Mouse (Mus musculus) gastrocnemius, postnatal 14 days (tissue): ENCODE measurements around the gene Mpv17. TPM values are rescaled to one million over a fixed set of nuclear protein-coding genes. Genes with fewer than 3 reads are reported as not detected.

Experiments
- DNase-seq: peaks from one replicate; pipeline ENCODE4 v3.0.0; 2021; ENCODE audit warnings: mixed read lengths
- intact Hi-C: fragments of 180-260 bp; cut with DNase I; formaldehyde crosslinking; loops from one replicate; pipeline ENCODE4 v1.15.1; 2025; ENCODE audit warnings: low total_unique reads
- long read RNA-seq, 2 experiments: library from polyadenylated mRNA; stranded (forward); transcript quantifications; one replicate each; pipeline ENCODE4 v2.0.0; 2021
- total RNA-seq, 2 experiments: library from RNA; stranded (reverse); gene quantifications; 2 replicates each; pipeline ENCODE4 v1.2.3; 2021

Mpv17 gene
- total RNA-seq = 10 to 100 TPM; 33.9 to 37.3 TPM
- long read RNA-seq, experiment 1, transcript Mpv17-201 (8 exons, 1,724 nt) = major isoform, 47 of 61 reads
- long read RNA-seq, experiment 1, transcript Mpv17-202 (7 exons, 1,653 nt) = minor isoform, 8 of 61 reads
- long read RNA-seq, experiment 1, partial matches to known transcripts = 2 of 61 reads
- long read RNA-seq, experiment 1, other reads (novel, unspliced or antisense) = 2 of 61 reads
- long read RNA-seq, experiment 2, transcript Mpv17-202 (7 exons, 1,653 nt) = minor isoform, 7 of 74 reads
- long read RNA-seq, experiment 2, transcript Mpv17-201 (8 exons, 1,724 nt) = major isoform, 52 of 74 reads
- long read RNA-seq, experiment 2, partial matches to known transcripts = 5 of 74 reads
- long read RNA-seq, experiment 2, other reads (novel, unspliced or antisense) = 8 of 74 reads

DNA sequence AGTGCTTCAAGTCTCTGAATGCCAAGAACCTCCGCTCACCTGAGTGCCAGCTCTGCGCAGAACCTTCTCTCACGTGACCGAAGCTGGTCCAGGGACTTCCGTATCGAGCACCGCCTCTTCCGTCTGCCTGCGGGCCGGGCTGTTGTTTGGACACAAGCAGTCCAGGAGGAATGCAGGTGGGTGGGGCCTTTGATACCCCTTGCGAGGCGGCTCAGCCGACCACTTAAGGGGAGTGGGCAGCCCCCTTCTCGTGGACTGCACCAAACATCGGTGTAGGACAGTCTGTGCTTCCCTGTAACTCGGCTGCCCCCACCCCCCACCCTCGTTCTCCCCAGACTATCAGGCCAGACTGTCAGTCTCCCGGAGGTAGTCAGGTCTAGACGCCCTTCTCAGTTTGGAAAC, at the start of gene Mpv17:
Gene Mpv17, minus strand, starts transcription at position 100 of the 402 bp plus-strand sequence.
- DNase-seq = peak; percentile 82
- intact Hi-C loops = no loop called here

- no peak for DNase-seq
- intact Hi-C loops = no loop called here
Measured at GRCm38 (mm10) chr5:31202933-31203332, 48.9 kb upstream of the Mpv17 start.

- intact Hi-C loops = no loop called here
- DNase-seq = peak; percentile 95
Measured at GRCm38 (mm10) chr5:31201742-31202590, 47.9 kb upstream of the Mpv17 start, which contains the start of gene Zfp513. TSS of gene Zfp513 (minus strand) at chr5:31202303.

GRCm38 (mm10) chr5:31201042-31201741, 47.1 kb upstream of the Mpv17 start:
- intact Hi-C loops = no loop called here

GRCm38 (mm10) chr5:31200327-31200768, 46.3 kb upstream of the Mpv17 start:
- intact Hi-C loops = no loop called here
- DNase-seq = no peak

More at GRCm38 (mm10) chr5:31201042-31201741, 47.1 kb upstream of the Mpv17 start:
- DNase-seq = no peak

- no peak for DNase-seq
Measured at GRCm38 (mm10) chr5:31199893-31200292, 45.8 kb upstream of the Mpv17 start.

GRCm38 (mm10) chr5:31199321-31199892, 45.4 kb upstream of the Mpv17 start:
- intact Hi-C loops = no loop called here
- no peak for DNase-seq

More at GRCm38 (mm10) chr5:31199893-31200292, 45.8 kb upstream of the Mpv17 start:
- intact Hi-C loops = no loop called here

GRCm38 (mm10) chr5:31198616-31199320, 44.7 kb upstream of the Mpv17 start:
- intact Hi-C loops = no loop called here
- no peak for DNase-seq

- intact Hi-C loops = no loop called here
- no peak for DNase-seq
Measured at GRCm38 (mm10) chr5:31198170-31198569, 44.1 kb upstream of the Mpv17 start.

DNA sequence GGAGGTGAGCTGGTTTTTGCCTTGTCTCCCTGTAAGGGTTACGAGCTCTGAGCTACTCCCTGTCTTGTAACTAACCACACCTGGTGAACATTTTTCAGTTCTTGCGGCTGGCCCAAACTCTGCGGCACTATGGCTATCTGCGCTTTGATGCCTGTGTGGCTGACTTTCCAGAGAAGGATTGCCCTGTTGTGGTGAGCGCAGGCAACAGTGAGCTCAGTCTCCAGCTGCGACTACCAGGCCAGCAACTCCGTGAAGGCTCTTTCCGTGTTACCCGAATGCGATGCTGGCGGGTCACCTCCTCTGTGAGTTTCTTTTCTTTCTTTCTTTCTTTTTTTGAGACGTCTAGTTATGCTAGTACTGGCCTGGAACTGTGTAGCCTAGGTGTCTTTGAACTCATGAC, 43.0 kb upstream of the Mpv17 start:
- intact Hi-C loops = no loop called here
- no peak for DNase-seq

- intact Hi-C loops = no loop called here
- no peak for DNase-seq
Measured at GRCm38 (mm10) chr5:31196207-31196606, 42.2 kb upstream of the Mpv17 start.

GRCm38 (mm10) chr5:31195671-31196070, 41.6 kb upstream of the Mpv17 start:
- no peak for DNase-seq
- intact Hi-C loops = no loop called here

- DNase-seq = no peak
- intact Hi-C loops = no loop called here
Measured at GRCm38 (mm10) chr5:31194486-31195485, 40.7 kb upstream of the Mpv17 start.

GRCm38 (mm10) chr5:31193631-31194281, 39.7 kb upstream of the Mpv17 start:
- intact Hi-C loops = no loop called here

DNA sequence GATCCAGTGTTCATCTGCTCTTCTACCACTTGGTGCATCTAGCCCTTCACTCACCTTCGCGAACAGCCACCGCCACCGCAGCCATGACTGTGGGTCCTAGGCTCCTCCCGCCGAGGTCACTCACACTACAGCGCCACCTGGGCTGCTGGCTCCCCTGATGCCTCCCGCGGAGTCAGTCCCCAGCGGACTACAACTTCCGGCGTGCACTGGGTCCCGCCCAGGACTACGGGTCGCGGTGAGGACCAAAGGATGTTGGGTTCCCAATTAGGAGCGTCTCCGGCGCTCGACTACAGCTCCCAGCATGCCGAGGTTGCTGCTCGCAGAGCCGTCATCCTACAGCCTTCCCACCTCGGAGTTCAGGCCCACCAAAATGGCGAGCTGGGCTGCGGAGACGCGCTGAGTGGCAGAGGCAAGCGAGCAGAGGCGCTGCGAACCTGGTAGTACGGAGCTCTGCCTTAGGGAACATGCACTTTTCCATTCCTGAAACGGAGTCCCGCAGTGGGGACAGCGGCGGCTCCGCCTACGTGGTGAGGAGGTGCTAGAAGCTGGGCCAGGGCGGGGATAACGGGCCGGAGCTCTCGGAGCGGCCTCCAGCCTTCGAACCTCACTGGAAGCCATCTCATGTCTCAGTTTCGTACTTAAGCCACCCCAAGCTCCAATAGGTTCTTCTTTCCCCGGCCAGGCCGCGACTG, 39.0 kb upstream of the Mpv17 start, which contains the start of the genes Snx17 and Eif2b4:
Gene Snx17, plus strand, starts transcription at position 289 of the 692 bp plus-strand sequence.
Gene Eif2b4, minus strand, starts transcription at position 492 of the 692 bp plus-strand sequence.
- intact Hi-C loops = no loop called here
- DNase-seq = peak; percentile 99

More at GRCm38 (mm10) chr5:31193631-31194281, 39.7 kb upstream of the Mpv17 start:
- DNase-seq = no peak
